Mouse (Mus musculus): Measurements from ENCODE around the gene Ascc2. TPM values are rescaled to one million over a fixed set of nuclear protein-coding genes. Genes with fewer than 3 reads are reported as not detected.

The Ascc2 gene
- polyA plus RNA-seq, 1 experiment from 2014 or later = 18.8 TPM

- Histone ChIP-seq H3K36me3 (ENCODE audit: control insufficient read depth, insufficient read depth, low read length) (no peaks in the 10 kb centered on the region), H3K4me3 (ENCODE audit: low read depth, low read length) (no peak overlapping the region), H3K9ac (replicated peaks; ENCODE audit: low read depth, low read length) (no peak overlapping the region), H3K27me3 (ENCODE audit: control insufficient read depth, insufficient read depth, low read length) (no peaks in the 10 kb centered on the region), H3K4me1 (ENCODE audit: control insufficient read depth, insufficient read depth, low read length) (no peaks in the 10 kb centered on the region), H3K9me3 (ENCODE audit: control insufficient read depth, low read length) (no peaks in the 10 kb centered on the region), H3K27ac (ENCODE audit: low read depth, low read length) (no peak overlapping the region), H3K4me2 (ENCODE audit: low read depth, low read length) (no peak overlapping the region)
- 90% methylated on average over 5 of the region's 5 CpGs for WGBS
- ATAC-seq (ENCODE audit: low read depth) = no peak
Measured at GRCm38 (mm10) chr11:4718548-4718947, 81.0 kb downstream of the Ascc2 start.

GRCm38 (mm10) chr11:4719961-4720360, 82.4 kb downstream of the Ascc2 start:
- ATAC-seq (ENCODE audit: low read depth) = no peak
- WGBS = 86% methylated on average over 9 of the region's 9 CpGs
- H3K4me1 ChIP-seq (ENCODE audit: control insufficient read depth, insufficient read depth, low read length) = no peaks in the 10 kb centered on the region
- H3K27ac ChIP-seq (ENCODE audit: low read depth, low read length) = no peak overlapping the region
- H3K9ac ChIP-seq (replicated peaks; ENCODE audit: low read depth, low read length) = no peak overlapping the region
- H3K27me3 ChIP-seq (ENCODE audit: control insufficient read depth, insufficient read depth, low read length) = no peaks in the 10 kb centered on the region
- no peaks in the 10 kb centered on the region for H3K9me3 ChIP-seq (ENCODE audit: control insufficient read depth, low read length)
- no peak overlapping the region for H3K4me2 ChIP-seq (ENCODE audit: low read depth, low read length)
- H3K4me3 ChIP-seq (ENCODE audit: low read depth, low read length) = no peak overlapping the region
- no peaks in the 10 kb centered on the region for H3K36me3 ChIP-seq (ENCODE audit: control insufficient read depth, insufficient read depth, low read length)

- no peaks in the 10 kb centered on the region for H3K9me3 ChIP-seq (ENCODE audit: control insufficient read depth, low read length)
- ATAC-seq (ENCODE audit: low read depth) = no peak
- no peaks in the 10 kb centered on the region for H3K4me1 ChIP-seq (ENCODE audit: control insufficient read depth, insufficient read depth, low read length)
- H3K36me3 ChIP-seq (ENCODE audit: control insufficient read depth, insufficient read depth, low read length) = no peaks in the 10 kb centered on the region
- H3K4me3 ChIP-seq (ENCODE audit: low read depth, low read length) = no peak overlapping the region
- no peak overlapping the region for H3K4me2 ChIP-seq (ENCODE audit: low read depth, low read length)
- H3K27me3 ChIP-seq (ENCODE audit: control insufficient read depth, insufficient read depth, low read length) = no peaks in the 10 kb centered on the region
- WGBS = 51% methylated on average over 11 of the region's 11 CpGs
- H3K27ac ChIP-seq (ENCODE audit: low read depth, low read length) = no peak overlapping the region
- no peak overlapping the region for H3K9ac ChIP-seq (replicated peaks; ENCODE audit: low read depth, low read length)
Measured at GRCm38 (mm10) chr11:4720393-4720792, 82.8 kb downstream of the Ascc2 start.

GRCm38 (mm10) chr11:4720900-4721580, 83.5 kb downstream of the Ascc2 start:
- no peaks in the 10 kb centered on the region for H3K4me1 ChIP-seq (ENCODE audit: control insufficient read depth, insufficient read depth, low read length)
- H3K27me3 ChIP-seq (ENCODE audit: control insufficient read depth, insufficient read depth, low read length) = no peaks in the 10 kb centered on the region
- ATAC-seq (ENCODE audit: low read depth) = no peak
- H3K4me2 ChIP-seq (ENCODE audit: low read depth, low read length) = no peak overlapping the region
- 41% methylated on average over 7 of the region's 7 CpGs for WGBS
- no peaks in the 10 kb centered on the region for H3K36me3 ChIP-seq (ENCODE audit: control insufficient read depth, insufficient read depth, low read length)
- no peak overlapping the region for H3K27ac ChIP-seq (ENCODE audit: low read depth, low read length)
- no peaks in the 10 kb centered on the region for H3K9me3 ChIP-seq (ENCODE audit: control insufficient read depth, low read length)
- no peak overlapping the region for H3K9ac ChIP-seq (replicated peaks; ENCODE audit: low read depth, low read length)
- H3K4me3 ChIP-seq (ENCODE audit: low read depth, low read length) = no peak overlapping the region

- Histone ChIP-seq H3K4me2 (ENCODE audit: low read depth, low read length) (no peak overlapping the region), H3K27me3 (ENCODE audit: control insufficient read depth, insufficient read depth, low read length) (no peaks in the 10 kb centered on the region), H3K4me1 (ENCODE audit: control insufficient read depth, insufficient read depth, low read length) (no peaks in the 10 kb centered on the region), H3K36me3 (ENCODE audit: control insufficient read depth, insufficient read depth, low read length) (no peaks in the 10 kb centered on the region), H3K9ac (replicated peaks; ENCODE audit: low read depth, low read length) (no peak overlapping the region), H3K9me3 (ENCODE audit: control insufficient read depth, low read length) (no peaks in the 10 kb centered on the region), H3K27ac (ENCODE audit: low read depth, low read length) (no peak overlapping the region), H3K4me3 (ENCODE audit: low read depth, low read length) (no peak overlapping the region)
- ATAC-seq (ENCODE audit: low read depth) = no peak
- WGBS = 64% methylated on average over 8 of the region's 8 CpGs
Measured at GRCm38 (mm10) chr11:4721728-4722127, 84.2 kb downstream of the Ascc2 start.

GRCm38 (mm10) chr11:4729603-4730002, 92.1 kb downstream of the Ascc2 start:
- Histone ChIP-seq H3K4me3 (ENCODE audit: low read depth, low read length) (no peak overlapping the region), H3K9me3 (ENCODE audit: control insufficient read depth, low read length) (no peaks in the 10 kb centered on the region), H3K27me3 (ENCODE audit: control insufficient read depth, insufficient read depth, low read length) (no peaks in the 10 kb centered on the region), H3K27ac (ENCODE audit: low read depth, low read length) (no peak overlapping the region), H3K4me1 (ENCODE audit: control insufficient read depth, insufficient read depth, low read length) (0 out of 2 replicates have a peak, but pooled peaks cover 5% of the 10 kb centered on the region), H3K9ac (replicated peaks; ENCODE audit: low read depth, low read length) (0 out of 2 replicates have a peak overlapping the region, but pooled peaks have one; percentile 11), H3K4me2 (ENCODE audit: low read depth, low read length) (no peak overlapping the region), H3K36me3 (ENCODE audit: control insufficient read depth, insufficient read depth, low read length) (no peaks in the 10 kb centered on the region)
- ATAC-seq (ENCODE audit: low read depth) = peak; percentile 52; the same call in 1 of the 2 replicates
- WGBS = 44% methylated on average over 12 of the region's 12 CpGs

GRCm38 (mm10) chr11:4730096-4730495, 92.5 kb downstream of the Ascc2 start:
- H3K27ac ChIP-seq (ENCODE audit: low read depth, low read length) = no peak overlapping the region
- 0 out of 2 replicates have a peak, but pooled peaks cover 5% of the 10 kb centered on the region for H3K4me1 ChIP-seq (ENCODE audit: control insufficient read depth, insufficient read depth, low read length)
- no peaks in the 10 kb centered on the region for H3K9me3 ChIP-seq (ENCODE audit: control insufficient read depth, low read length)
- H3K4me3 ChIP-seq (ENCODE audit: low read depth, low read length) = no peak overlapping the region
- H3K36me3 ChIP-seq (ENCODE audit: control insufficient read depth, insufficient read depth, low read length) = no peaks in the 10 kb centered on the region
- no peaks in the 10 kb centered on the region for H3K27me3 ChIP-seq (ENCODE audit: control insufficient read depth, insufficient read depth, low read length)
- no peak overlapping the region for H3K4me2 ChIP-seq (ENCODE audit: low read depth, low read length)
- H3K9ac ChIP-seq (replicated peaks; ENCODE audit: low read depth, low read length) = 0 out of 2 replicates have a peak overlapping the region, but pooled peaks have one; percentile 11
- no peak for ATAC-seq (ENCODE audit: low read depth)
- WGBS = 92% methylated on average over 6 of the region's 6 CpGs

- WGBS = 80% methylated on average over 5 of the region's 5 CpGs
- no peak overlapping the region for H3K9ac ChIP-seq (replicated peaks; ENCODE audit: low read depth, low read length)
- H3K9me3 ChIP-seq (ENCODE audit: control insufficient read depth, low read length) = no peaks in the 10 kb centered on the region
- no peak overlapping the region for H3K27ac ChIP-seq (ENCODE audit: low read depth, low read length)
- 0 out of 2 replicates have a peak, but pooled peaks cover 5% of the 10 kb centered on the region for H3K4me1 ChIP-seq (ENCODE audit: control insufficient read depth, insufficient read depth, low read length)
- H3K4me2 ChIP-seq (ENCODE audit: low read depth, low read length) = no peak overlapping the region
- H3K4me3 ChIP-seq (ENCODE audit: low read depth, low read length) = no peak overlapping the region
- H3K36me3 ChIP-seq (ENCODE audit: control insufficient read depth, insufficient read depth, low read length) = no peaks in the 10 kb centered on the region
- ATAC-seq (ENCODE audit: low read depth) = no peak
- no peaks in the 10 kb centered on the region for H3K27me3 ChIP-seq (ENCODE audit: control insufficient read depth, insufficient read depth, low read length)
Measured at GRCm38 (mm10) chr11:4730913-4731312, 93.4 kb downstream of the Ascc2 start.

GRCm38 (mm10) chr11:4731781-4732180, 94.2 kb downstream of the Ascc2 start:
- Histone ChIP-seq H3K4me3 (ENCODE audit: low read depth, low read length) (no peak overlapping the region), H3K4me2 (ENCODE audit: low read depth, low read length) (no peak overlapping the region), H3K27ac (ENCODE audit: low read depth, low read length) (no peak overlapping the region), H3K36me3 (ENCODE audit: control insufficient read depth, insufficient read depth, low read length) (no peaks in the 10 kb centered on the region), H3K4me1 (ENCODE audit: control insufficient read depth, insufficient read depth, low read length) (0 out of 2 replicates have a peak, but pooled peaks cover 5% of the 10 kb centered on the region), H3K9me3 (ENCODE audit: control insufficient read depth, low read length) (no peaks in the 10 kb centered on the region), H3K9ac (replicated peaks; ENCODE audit: low read depth, low read length) (no peak overlapping the region), H3K27me3 (ENCODE audit: control insufficient read depth, insufficient read depth, low read length) (no peaks in the 10 kb centered on the region)
- ATAC-seq (ENCODE audit: low read depth) = no peak
- 71% methylated on average over 7 of the region's 7 CpGs for WGBS

Data from neural tube, embryonic 14.5 days (tissue).